Mouse (Mus musculus) small intestine, adult 2 months (tissue): ENCODE data around the gene Ttll1. TPM values are rescaled to one million over a fixed set of nuclear protein-coding genes. Genes with fewer than 3 reads are reported as not detected.
"Not testable (repeated sequence)": the region's sequence is repeated elsewhere in the genome, so short reads cannot be mapped to it uniquely, and the experiment has no call there.

Experiments used
- H3K27ac ChIP-seq: fragments of 200-500 bp; 2 replicates; pipeline ENCODE4 v1.5.1; 2012; ENCODE audit warnings: low read depth, low read length, control low read depth, inconsistent platforms; ENCODE audit not compliant: insufficient read depth
- H3K27me3 ChIP-seq: fragments of 200-500 bp; 2 replicates; pipeline ENCODE4 v1.6.1; 2012; ENCODE audit warnings: mild to moderate bottlenecking, moderate library complexity, low read length, inconsistent platforms; ENCODE audit not compliant: control insufficient read depth, insufficient read depth
- H3K36me3 ChIP-seq: fragments of 200-500 bp; 2 replicates; pipeline ENCODE4 v1.6.1; 2012; ENCODE audit warnings: mild to moderate bottlenecking, low read length, control low read depth, inconsistent platforms; ENCODE audit not compliant: control insufficient read depth, insufficient read depth
- H3K4me1 ChIP-seq: fragments of 200-500 bp; 2 replicates; pipeline ENCODE4 v1.6.1; 2012; ENCODE audit warnings: low read length, inconsistent platforms, mixed read lengths; ENCODE audit not compliant: control insufficient read depth, insufficient read depth, insufficient read length
- H3K4me3 ChIP-seq: fragments of 200-500 bp; 2 replicates; pipeline ENCODE4 v1.5.1; 2012; ENCODE audit warnings: low read depth, mild to moderate bottlenecking, control low read depth, inconsistent platforms, low read length, moderate library complexity
- CTCF ChIP-seq: fragments of 200-500 bp; IDR thresholded peaks from 2 replicates; pipeline ENCODE4 v1.5.1; 2012; ENCODE audit warnings: low read depth, mild to moderate bottlenecking, control low read depth, inconsistent platforms, low read length, moderate library complexity, mixed read lengths; ENCODE audit not compliant: insufficient replicate concordance, insufficient read length; ENCODE audit errors: extremely low read depth
- POLR2A ChIP-seq: fragments of 200-500 bp; IDR thresholded peaks from 2 replicates; pipeline ENCODE4 v1.6.1; 2012; ENCODE audit warnings: low read depth, mild to moderate bottlenecking, control low read depth, inconsistent platforms, low read length, moderate library complexity
- WGBS: fragments of 180-500 bp; shearing (Covaris S2); methylation state at CpG from one replicate; pipeline ENCODE4 v1.1.7; 2018; 5-methylcytosine and 5-hydroxymethylcytosine counted together
- polyA plus RNA-seq: library from polyadenylated mRNA; depleted of rRNA; stranded (reverse); fragments of >200 nt; gene quantifications from 2 replicates; pipeline ENCODE4 v1.2.3, GENCODE M21; 2012

The Ttll1 gene
- polyA plus RNA-seq, 1 experiment = 3.1 TPM

DNA sequence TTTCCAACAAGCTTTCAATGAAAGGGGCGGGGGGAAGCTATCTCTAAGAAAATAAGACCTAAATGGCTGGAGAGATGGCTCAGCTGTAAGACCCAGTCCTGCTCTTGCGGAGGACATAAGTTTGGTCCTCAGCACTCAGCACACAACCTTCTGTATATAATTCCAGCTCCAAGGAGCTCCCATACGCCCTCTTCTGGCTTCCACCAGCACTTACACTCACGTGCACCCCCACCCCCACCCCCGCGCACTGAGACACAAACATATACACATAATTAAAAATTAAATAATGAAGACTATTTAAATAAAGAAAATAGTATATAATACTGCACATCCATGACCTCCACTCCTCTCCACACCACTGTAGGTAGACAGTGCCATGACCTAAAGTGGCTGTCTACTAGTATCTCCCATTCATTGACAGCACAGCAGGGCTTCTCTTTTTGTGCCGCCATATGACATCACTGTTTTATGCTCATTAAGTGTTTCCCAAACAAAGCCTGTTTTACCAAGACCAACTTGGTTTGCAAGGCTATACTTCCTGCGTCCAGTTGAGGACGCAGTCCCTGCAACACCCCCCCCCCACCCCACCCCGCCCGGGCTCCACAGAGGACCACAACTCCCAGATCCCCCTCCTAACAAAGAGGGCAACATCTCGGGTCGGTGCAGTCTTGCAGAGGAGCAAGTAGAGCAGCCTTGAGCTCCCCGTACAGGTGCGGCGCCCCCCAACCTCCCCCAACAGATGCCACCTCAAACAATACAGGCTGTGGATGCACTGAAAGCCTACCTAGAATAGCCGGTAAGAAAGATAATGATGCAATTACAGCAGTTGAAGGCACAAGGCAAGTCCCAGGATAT lies 516 bp downstream of the Ttll1 start:
- no peaks in the 10 kb centered on the region for H3K36me3 ChIP-seq
- H3K27me3 ChIP-seq = no peaks in the 10 kb centered on the region
- H3K27ac ChIP-seq = no peak overlapping the region
- 28% methylated on average over 17 of the region's 17 CpGs for WGBS
- no peaks in the 10 kb centered on the region for H3K4me1 ChIP-seq
- TF ChIP-seq POLR2A = no peak
- no peak for TF ChIP-seq CTCF
- H3K4me3 ChIP-seq = peak overlapping the region; percentile 56

GRCm38 (mm10) chr15:83501483-83501882 lies 9.2 kb downstream of the Ttll1 start:
- H3K27ac ChIP-seq, H3K4me3 ChIP-seq, H3K36me3 ChIP-seq, H3K4me1 ChIP-seq, H3K27me3 ChIP-seq: not testable (repeated sequence)
- WGBS = 65% methylated on average over 6 of the region's 6 CpGs

GRCm38 (mm10) chr15:83500352-83500751 lies 10.3 kb downstream of the Ttll1 start:
- no peaks in the 10 kb centered on the region for H3K4me1 ChIP-seq
- WGBS = 69% methylated on average over 3 of the region's 3 CpGs
- H3K27me3 ChIP-seq = no peaks in the 10 kb centered on the region
- TF ChIP-seq POLR2A (no peak), CTCF (peak; percentile 66; the same call in 1 of the 2 replicates)
- no peak overlapping the region for H3K4me3 ChIP-seq
- no peaks in the 10 kb centered on the region for H3K36me3 ChIP-seq
- no peak overlapping the region for H3K27ac ChIP-seq

- TF ChIP-seq POLR2A (no peak), CTCF (no peak)
- Histone ChIP-seq H3K27me3 (no peaks in the 10 kb centered on the region), H3K36me3 (no peaks in the 10 kb centered on the region), H3K27ac (no peak overlapping the region), H3K4me3 (no peak overlapping the region), H3K4me1 (no peaks in the 10 kb centered on the region)
- 74% methylated on average over 10 of the region's 10 CpGs for WGBS
Observed at GRCm38 (mm10) chr15:83499211-83499755, 11.4 kb downstream of the Ttll1 start.

GRCm38 (mm10) chr15:83497299-83497698 lies 13.4 kb downstream of the Ttll1 start:
- H3K27ac ChIP-seq = no peak overlapping the region
- H3K36me3 ChIP-seq = no peaks in the 10 kb centered on the region
- no peaks in the 10 kb centered on the region for H3K27me3 ChIP-seq
- TF ChIP-seq POLR2A = no peak
- peak; percentile 43; the same call in 1 of the 2 replicates for TF ChIP-seq CTCF
- H3K4me1 ChIP-seq = no peaks in the 10 kb centered on the region
- WGBS = 86% methylated on average over 6 of the region's 6 CpGs
- no peak overlapping the region for H3K4me3 ChIP-seq

GRCm38 (mm10) chr15:83495787-83496367 lies 14.8 kb downstream of the Ttll1 start:
- no peaks in the 10 kb centered on the region for H3K36me3 ChIP-seq
- no peaks in the 10 kb centered on the region for H3K4me1 ChIP-seq
- TF ChIP-seq CTCF = no peak
- WGBS = 71% methylated on average over 22 of the region's 22 CpGs
- H3K27ac ChIP-seq = no peak overlapping the region
- peak overlapping the region; percentile 43 for H3K4me3 ChIP-seq
- H3K27me3 ChIP-seq = no peaks in the 10 kb centered on the region

GRCm38 (mm10) chr15:83495195-83495594 lies 15.5 kb downstream of the Ttll1 start:
- Histone ChIP-seq H3K4me3 (no peak overlapping the region), H3K27me3 (no peaks in the 10 kb centered on the region), H3K4me1 (no peaks in the 10 kb centered on the region), H3K27ac (no peak overlapping the region), H3K36me3 (no peaks in the 10 kb centered on the region)
- no peak for TF ChIP-seq CTCF
- TF ChIP-seq POLR2A = no peak
- WGBS = 87% methylated on average over 3 of the region's 3 CpGs

DNA sequence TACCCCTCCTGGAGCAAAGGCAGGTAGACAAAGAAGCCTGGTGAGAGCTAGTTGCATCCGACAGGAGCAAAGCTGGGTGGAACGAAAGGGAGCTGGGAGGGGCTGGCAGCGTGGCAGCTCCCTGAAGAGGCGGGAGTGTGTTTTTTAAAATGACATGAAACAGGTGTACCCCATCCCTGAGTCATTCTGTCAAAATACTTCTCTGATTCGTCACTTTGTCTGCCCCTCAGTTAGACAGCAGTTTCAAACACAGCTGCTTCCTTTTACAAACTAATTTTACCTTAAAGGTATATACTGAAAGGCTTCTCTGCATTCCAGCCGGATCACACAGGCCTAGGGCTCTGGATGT lies 16.1 kb downstream of the Ttll1 start:
- WGBS = 68% methylated on average over 6 of the region's 6 CpGs
- Histone ChIP-seq H3K27ac (no peak overlapping the region), H3K4me1 (no peaks in the 10 kb centered on the region), H3K36me3 (no peaks in the 10 kb centered on the region), H3K27me3 (no peaks in the 10 kb centered on the region), H3K4me3 (no peak overlapping the region)
- TF ChIP-seq POLR2A = no peak
- TF ChIP-seq CTCF = no peak; the same call in 1 of the 2 replicates
